Mouse (Mus musculus) lung, embryonic 16.5 days (tissue): ENCODE results near the gene Smarca4. TPM values are rescaled to one million over a fixed set of nuclear protein-coding genes. Genes with fewer than 3 reads are reported as not detected.

Experiments used
- ATAC-seq: fragments of 200-750 bp; cut with Nextera tagmentation; 2 replicates; pipeline ENCODE4 v1.8.0; 2017; ENCODE audit warnings: low read depth, mild to moderate bottlenecking, moderate library complexity
- H3K27ac ChIP-seq: fragments of 300-500 bp; sonication (generic); 2 replicates; pipeline ENCODE4 v1.5.1; 2014; ENCODE audit warnings: mild to moderate bottlenecking, control low read depth, low read length
- H3K27me3 ChIP-seq: fragments of 300-500 bp; sonication (generic); 2 replicates; pipeline ENCODE4 v1.6.1; 2014; ENCODE audit warnings: low read depth, low read length, mixed read lengths; ENCODE audit not compliant: control insufficient read depth, insufficient read depth
- H3K36me3 ChIP-seq: fragments of 300-500 bp; sonication (generic); 2 replicates; pipeline ENCODE4 v1.6.1; 2014; ENCODE audit warnings: low read length; ENCODE audit not compliant: control insufficient read depth, insufficient read depth
- H3K4me1 ChIP-seq: fragments of 300-500 bp; sonication (generic); replicated peaks from 2 replicates; pipeline ENCODE4 v1.6.1; 2014; ENCODE audit warnings: low read length, mixed read lengths; ENCODE audit not compliant: control insufficient read depth, insufficient read depth
- H3K4me2 ChIP-seq: fragments of 300-500 bp; sonication (generic); 2 replicates; pipeline ENCODE4 v1.6.1; 2014; ENCODE audit warnings: low read depth, low read length, control low read depth
- H3K4me3 ChIP-seq: fragments of 300-500 bp; sonication (generic); 2 replicates; pipeline ENCODE4 v1.5.1; 2014; ENCODE audit warnings: mild to moderate bottlenecking, low read length, control low read depth
- H3K9ac ChIP-seq: fragments of 300-500 bp; sonication (generic); 2 replicates; pipeline ENCODE4 v1.6.1; 2014; ENCODE audit warnings: low read length, control low read depth
- H3K9me3 ChIP-seq: fragments of 300-500 bp; sonication (generic); 2 replicates; pipeline ENCODE4 v1.6.1; 2016; ENCODE audit warnings: low read length; ENCODE audit not compliant: control insufficient read depth
- WGBS: fragments of 180-500 bp; shearing (Covaris S2); extraction: QIAGEN DNeasy Blood & Tissue Kit; methylation state at CpG from one replicate; pipeline ENCODE4 v1.1.7; 2014; 5-methylcytosine and 5-hydroxymethylcytosine counted together
- polyA plus RNA-seq: library from polyadenylated mRNA; unstranded; fragments of >200 nt; fragmentation: Nextera tagmentation; extraction: Ambion mirVana; gene quantifications from 2 replicates; pipeline ENCODE4 v1.2.1, GENCODE M21; 2015

Gene Smarca4
- polyA plus RNA-seq, 1 experiment from 2014 or later: 74.0 TPM

GRCm38 (mm10) chr9:21715298-21715697, 99.3 kb downstream of the Smarca4 start:
- H3K27me3 ChIP-seq: no peaks in the 10 kb centered on the region
- no peak overlapping the region for H3K4me3 ChIP-seq
- no peaks in the 10 kb centered on the region for H3K4me1 ChIP-seq
- no peak overlapping the region for H3K9ac ChIP-seq
- H3K36me3 ChIP-seq: no peaks in the 10 kb centered on the region
- H3K4me2 ChIP-seq: no peak overlapping the region
- H3K27ac ChIP-seq: no peak overlapping the region
- ATAC-seq: peak; percentile 34; the same call in 1 of the 2 replicates
- WGBS: 58% methylated on average over 4 of the region's 4 CpGs
- no peaks in the 10 kb centered on the region for H3K9me3 ChIP-seq

GRCm38 (mm10) chr9:21717015-21717414, 101.0 kb downstream of the Smarca4 start:
- no peaks in the 10 kb centered on the region for H3K36me3 ChIP-seq
- H3K27me3 ChIP-seq: no peaks in the 10 kb centered on the region
- 71% methylated on average over 2 of the region's 2 CpGs for WGBS
- no peak overlapping the region for H3K9ac ChIP-seq
- H3K4me2 ChIP-seq: no peak overlapping the region
- no peak overlapping the region for H3K27ac ChIP-seq
- no peak for ATAC-seq
- no peaks in the 10 kb centered on the region for H3K4me1 ChIP-seq
- H3K4me3 ChIP-seq: no peak overlapping the region
- H3K9me3 ChIP-seq: no peaks in the 10 kb centered on the region

GRCm38 (mm10) chr9:21721036-21721435, 105.1 kb downstream of the Smarca4 start:
- Histone ChIP-seq H3K9me3 (no peaks in the 10 kb centered on the region), H3K4me2 (no peak overlapping the region), H3K27ac (no peak overlapping the region), H3K27me3 (no peaks in the 10 kb centered on the region), H3K4me1 (peaks cover 15% of the 10 kb centered on the region), H3K9ac (no peak overlapping the region), H3K36me3 (no peaks in the 10 kb centered on the region), H3K4me3 (no peak overlapping the region)
- WGBS: 69% methylated on average over 2 of the region's 2 CpGs
- no peak for ATAC-seq

GRCm38 (mm10) chr9:21723377-21724146, 107.6 kb downstream of the Smarca4 start, which contains the start of gene Ldlr:
TSS of gene Ldlr (plus strand) at chr9:21723483.
- ATAC-seq: peak; percentile 91
- under 1% methylated on average over 47 of the region's 47 CpGs for WGBS
- Histone ChIP-seq H3K4me1 (peaks cover 23% of the 10 kb centered on the region), H3K27me3 (no peaks in the 10 kb centered on the region), H3K4me2 (peak within 1 kb of the TSS; percentile 65), H3K27ac (peak within 1 kb of the TSS; percentile 97), H3K4me3 (peak within 1 kb of the TSS; percentile 78), H3K36me3 (no peaks in the 10 kb centered on the region), H3K9ac (peak within 1 kb of the TSS; percentile 80), H3K9me3 (no peaks in the 10 kb centered on the region)

GRCm38 (mm10) chr9:21724147-21724536, 108.2 kb downstream of the Smarca4 start:
- WGBS: 0% methylated on average over 18 of the region's 18 CpGs
- Histone ChIP-seq H3K27ac (peak overlapping the region; percentile 97), H3K4me3 (peak overlapping the region; percentile 78), H3K4me1 (peaks cover 26% of the 10 kb centered on the region), H3K9me3 (no peaks in the 10 kb centered on the region), H3K36me3 (no peaks in the 10 kb centered on the region), H3K27me3 (no peaks in the 10 kb centered on the region), H3K9ac (peak overlapping the region; percentile 80), H3K4me2 (peak overlapping the region; percentile 65)
- peak; percentile 96 for ATAC-seq

GRCm38 (mm10) chr9:21725224-21726121, 109.5 kb downstream of the Smarca4 start:
- Histone ChIP-seq H3K4me1 (peaks cover 27% of the 10 kb centered on the region), H3K9ac (peak overlapping the region; percentile 52), H3K4me2 (peak overlapping the region; percentile 65), H3K9me3 (no peaks in the 10 kb centered on the region), H3K4me3 (peak overlapping the region; percentile 78), H3K36me3 (no peaks in the 10 kb centered on the region), H3K27me3 (no peaks in the 10 kb centered on the region), H3K27ac (peak overlapping the region; percentile 68)
- 46% methylated on average over 23 of the region's 23 CpGs for WGBS
- no peak for ATAC-seq

GRCm38 (mm10) chr9:21726218-21726975, 110.4 kb downstream of the Smarca4 start:
- peak overlapping the region; percentile 52; the same call in 1 of the 2 replicates for H3K9ac ChIP-seq
- no peaks in the 10 kb centered on the region for H3K27me3 ChIP-seq
- no peak for ATAC-seq
- 45% methylated on average over 14 of the region's 14 CpGs for WGBS
- H3K4me1 ChIP-seq: peaks cover 27% of the 10 kb centered on the region
- H3K4me3 ChIP-seq: no peak overlapping the region; the same call in 1 of the 2 replicates
- H3K9me3 ChIP-seq: no peaks in the 10 kb centered on the region
- no peaks in the 10 kb centered on the region for H3K36me3 ChIP-seq
- H3K27ac ChIP-seq: peak overlapping the region; percentile 0; the same call in 1 of the 2 replicates
- H3K4me2 ChIP-seq: peak overlapping the region; percentile 65

GRCm38 (mm10) chr9:21728261-21728832, 112.4 kb downstream of the Smarca4 start:
- H3K9ac ChIP-seq: no peak overlapping the region
- no peak overlapping the region for H3K27ac ChIP-seq
- no peaks in the 10 kb centered on the region for H3K9me3 ChIP-seq
- peaks cover 27% of the 10 kb centered on the region for H3K4me1 ChIP-seq
- peaks cover 16% of the 10 kb centered on the region for H3K36me3 ChIP-seq
- H3K27me3 ChIP-seq: no peaks in the 10 kb centered on the region
- ATAC-seq: no peak
- 80% methylated on average over 10 of the region's 10 CpGs for WGBS
- H3K4me2 ChIP-seq: no peak overlapping the region
- no peak overlapping the region for H3K4me3 ChIP-seq
